23 mouse cellular contexts compared by ENCODE assay signal in the genomic region with DNA sequence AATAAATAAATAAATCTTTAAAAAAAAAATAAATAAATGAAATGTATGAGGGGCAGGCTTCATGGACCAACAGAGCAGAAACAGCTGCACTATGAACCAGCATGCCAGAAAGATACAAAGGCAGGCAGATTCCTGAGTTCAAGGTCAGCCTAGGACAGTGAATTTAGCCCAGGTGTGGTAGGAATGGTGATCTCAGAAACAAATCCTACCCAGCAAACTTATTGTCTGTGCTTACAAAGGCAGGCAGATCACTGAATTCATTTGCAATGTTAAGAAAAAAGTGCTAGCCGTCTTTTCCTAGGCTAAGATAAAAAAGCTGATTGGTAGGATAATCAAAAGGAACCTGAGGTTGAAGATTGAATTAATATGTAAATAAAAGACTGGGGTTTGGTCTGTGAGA. TPM values are rescaled to one million over a fixed set of nuclear protein-coding genes. Genes with fewer than 3 reads are reported as not detected.
DNase-seq lines count a peak whose midpoint lies in the region; ATAC-seq and TF ChIP-seq lines count a peak whose summit lies in the region.
"Had no signal": no experiment of that assay in that cellular context is flagged by ENCODE, and none has a peak within 500 bp of the region (broad histone marks: within the 10 kb centered on the region; RNA-seq: fewer than 3 reads in every experiment).

No protein-coding gene starts in this region.

- 0 out of 2 replicates have a peak, but pooled peaks cover 2% of the 10 kb centered on the region for H3K36me3 ChIP-seq in midbrain, embryonic 11.5 days (ENCODE audit: control insufficient read depth, insufficient read depth, low read length)
- peaks cover 71% of the 10 kb centered on the region for H3K36me3 ChIP-seq in midbrain, embryonic 14.5 days (ENCODE audit: control insufficient read depth, insufficient read depth, low read length)
- H3K36me3 ChIP-seq in ES-E14 (ENCODE audit: control insufficient read depth, insufficient read depth, low read length, poor library complexity, severe bottlenecking): peaks cover 9% of the 10 kb centered on the region
- peaks cover 6% of the 10 kb centered on the region; the same call in 1 of the 2 replicates for H3K36me3 ChIP-seq in intestine, embryonic 16.5 days (ENCODE audit: control insufficient read depth, insufficient read depth, low read length)

- no peaks in the 10 kb centered on the region for H3K9me3 ChIP-seq in midbrain, embryonic 11.5 days (ENCODE audit: control insufficient read depth, low read length)
- no peaks in the 10 kb centered on the region for H3K9me3 ChIP-seq in midbrain, embryonic 14.5 days (ENCODE audit: control insufficient read depth, low read length)
- no peaks in the 10 kb centered on the region for H3K9me3 ChIP-seq in ES-E14 (ENCODE audit: control insufficient read depth, insufficient read depth, low read depth, low read length)
- H3K9me3 ChIP-seq in intestine, embryonic 16.5 days (ENCODE audit: control insufficient read depth, low read length): no peaks in the 10 kb centered on the region
- H3K9me3 ChIP-seq: embryonic facial prominence, embryonic 13.5 days; embryonic facial prominence, embryonic 15.5 days; forebrain, embryonic 10.5 days; forebrain, embryonic 12.5 days had no signal

- peak; percentile 17 for DNase-seq in midbrain, embryonic 11.5 days (ENCODE audit: low spot score, missing footprints)
- no peak for DNase-seq in midbrain, embryonic 14.5 days
- peak; percentile 19 for DNase-seq in ES-E14 (ENCODE audit: low read depth, low spot score)
- DNase-seq in ZHBTc4 (ENCODE audit: low read depth, low spot score): peak; percentile 67
- no peak for DNase-seq in layer of hippocampus, postnatal 36 days
- DNase-seq: adrenal gland, adult 2 months; adrenal gland, postnatal 10 days; adrenal gland, postnatal 25 days; cerebellum, adult 11 months; cerebellum, adult 18-20 months; cerebellum, adult 8-10 months; cerebellum, adult 9-11 months; cerebellum, postnatal 14 days; cerebellum, postnatal 36 days; embryo, embryonic 11 days had no signal

- no peaks in the 10 kb centered on the region for H3K27me3 ChIP-seq in midbrain, embryonic 11.5 days (ENCODE audit: control insufficient read depth, insufficient read depth, low read length)
- H3K27me3 ChIP-seq in midbrain, embryonic 14.5 days (ENCODE audit: control insufficient read depth, insufficient read depth, low read length): no peaks in the 10 kb centered on the region
- H3K27me3 ChIP-seq in intestine, embryonic 16.5 days (replicated peaks; ENCODE audit: control insufficient read depth, insufficient read depth, low read length): no peaks in the 10 kb centered on the region
- H3K27me3 ChIP-seq: embryonic facial prominence, embryonic 13.5 days; embryonic facial prominence, embryonic 15.5 days; forebrain, embryonic 12.5 days had no signal

- ATAC-seq in midbrain, embryonic 11.5 days (ENCODE audit: low FRiP score): no peak
- ATAC-seq in midbrain, embryonic 14.5 days (ENCODE audit: low FRiP score, low TSS enrichment): no peak
- ATAC-seq in intestine, embryonic 16.5 days: no peak
- ATAC-seq: forebrain, embryonic 14.5 days; forebrain, embryonic 16.5 days had no signal

- no peaks in the 10 kb centered on the region for H3K4me1 ChIP-seq in midbrain, embryonic 11.5 days (ENCODE audit: control insufficient read depth, insufficient read depth, low read length)
- no peaks in the 10 kb centered on the region for H3K4me1 ChIP-seq in midbrain, embryonic 14.5 days (ENCODE audit: control insufficient read depth, insufficient read depth, low read length)
- H3K4me1 ChIP-seq in ES-E14 (ENCODE audit: control insufficient read depth in 2 of 2, insufficient read depth in 2 of 2, low read length in 2 of 2, poor library complexity in 1 of 2): peaks cover 1 to 2% of the 10 kb centered on the region in 2 experiments; a peak in 2 of 4 replicates
- H3K4me1 ChIP-seq in intestine, embryonic 16.5 days (ENCODE audit: control insufficient read depth, insufficient read depth, low read length): no peaks in the 10 kb centered on the region
- H3K4me1 ChIP-seq: embryonic facial prominence, embryonic 13.5 days; embryonic facial prominence, embryonic 15.5 days; forebrain, embryonic 10.5 days; forebrain, embryonic 12.5 days had no signal

- no peak overlapping the region for H3K9ac ChIP-seq in midbrain, embryonic 11.5 days (ENCODE audit: low read length)
- H3K9ac ChIP-seq in midbrain, embryonic 14.5 days (replicated peaks; ENCODE audit: low read length): no peak overlapping the region
- H3K9ac ChIP-seq in ES-E14 (ENCODE audit: insufficient read depth, low read depth, low read length, poor library complexity, severe bottlenecking): no peak overlapping the region
- no peak overlapping the region for H3K9ac ChIP-seq in intestine, embryonic 16.5 days (ENCODE audit: low read depth, low read length)
- H3K9ac ChIP-seq: embryonic facial prominence, embryonic 13.5 days; embryonic facial prominence, embryonic 15.5 days; forebrain, embryonic 12.5 days had no signal

- H3K27ac ChIP-seq in midbrain, embryonic 11.5 days (ENCODE audit: low read depth, low read length): no peak overlapping the region
- H3K27ac ChIP-seq in midbrain, embryonic 14.5 days (replicated peaks; ENCODE audit: low read depth, low read length): no peak overlapping the region
- peak overlapping the region; percentile 59; the same call in 1 of the 2 replicates for H3K27ac ChIP-seq in ES-E14 (ENCODE audit: insufficient read depth, low read depth, low read length, poor library complexity, severe bottlenecking)
- no peak overlapping the region for H3K27ac ChIP-seq in intestine, embryonic 16.5 days (ENCODE audit: low read length)
- H3K27ac ChIP-seq: embryonic facial prominence, embryonic 13.5 days; embryonic facial prominence, embryonic 15.5 days; forebrain, embryonic 10.5 days; forebrain, embryonic 12.5 days had no signal

- 83% methylated on average over 1 of the region's 1 CpGs for WGBS in midbrain, embryonic 11.5 days
- WGBS in midbrain, embryonic 14.5 days: 60% methylated on average over 1 of the region's 1 CpGs
- 82% methylated on average over 1 of the region's 1 CpGs for WGBS in intestine, embryonic 16.5 days

- no peak overlapping the region for H3K4me3 ChIP-seq in midbrain, embryonic 11.5 days (ENCODE audit: low read depth, low read length)
- H3K4me3 ChIP-seq in midbrain, embryonic 14.5 days (replicated peaks; ENCODE audit: low read depth, low read length): no peak overlapping the region
- H3K4me3 ChIP-seq in ES-E14 (ENCODE audit: insufficient read depth in 1 of 2, low read depth in 1 of 2, low read length in 2 of 2, poor library complexity in 1 of 2, severe bottlenecking in 1 of 2): no peak overlapping the region
- no peak overlapping the region for H3K4me3 ChIP-seq in intestine, embryonic 16.5 days (ENCODE audit: low read length)
- H3K4me3 ChIP-seq: embryonic facial prominence, embryonic 13.5 days; embryonic facial prominence, embryonic 15.5 days; erythroblast, embryonic 14.5 days; forebrain, embryonic 10.5 days; forebrain, embryonic 12.5 days had no signal

- H3K4me2 ChIP-seq in midbrain, embryonic 11.5 days: no peak overlapping the region
- H3K4me2 ChIP-seq in midbrain, embryonic 14.5 days (ENCODE audit: low read length): no peak overlapping the region
- H3K4me2 ChIP-seq in intestine, embryonic 16.5 days (ENCODE audit: low read depth, low read length): no peak overlapping the region
- H3K4me2 ChIP-seq: embryonic facial prominence, embryonic 13.5 days; embryonic facial prominence, embryonic 15.5 days; forebrain, embryonic 12.5 days had no signal

- in situ Hi-C loops in ES-E14 (cut with MboI; ENCODE audit: low sequenced_read_pairs in 2 of 2, unreplicated experiment in 2 of 2): no loop called here

TF ChIP-seq in ES-E14, 5 proteins besides CTCF, POLR2A, EP300 and RAD21:
- no peak for TF ChIP-seq ZC3H11A (IDR thresholded peaks at IDR 0.05; ENCODE audit: borderline replicate concordance, low read depth, low read length)
- no peak for TF ChIP-seq HCFC1 (IDR thresholded peaks at IDR 0.05; ENCODE audit: borderline replicate concordance, insufficient read depth, low read length)
- TF ChIP-seq ZNF384 (IDR thresholded peaks at IDR 0.05; ENCODE audit: low read depth, low read length): no peak
- TF ChIP-seq MAFK (IDR thresholded peaks at IDR 0.05; ENCODE audit: insufficient read depth, low read depth, low read length): no peak
TF ChIP-seq in ES-E14: peak in this region for 0.

RNA-seq across cellular contexts. Expression of gene Xpo6, which starts 54.1 kb away (rescaled TPM):
- polyA plus RNA-seq in midbrain, embryonic 11.5 days (2014; fragmentation: Nextera tagmentation; extraction: Ambion mirVana): 56.2 TPM in 2 replicates
- 64.2 and 65.1 TPM in 2 replicates for polyA plus RNA-seq in midbrain, embryonic 14.5 days (2014; fragmentation: Nextera tagmentation; extraction: Ambion mirVana)
- total RNA-seq in ES-E14 (2012; rRNA removed): 92.7 and 105 TPM in 2 replicates
- total RNA-seq in layer of hippocampus, postnatal 36 days (2021): 10 to 100 TPM; 89.5 to 94.1 TPM
- 27.3 and 28.2 TPM in 2 replicates for polyA plus RNA-seq in intestine, embryonic 16.5 days (2015; fragmentation: Nextera tagmentation; extraction: Ambion mirVana)

Comparison
In these comparisons a context has a peak if more than half of its experiments do, and no peak if none do; other contexts are left out.
1. DNase-seq: peak in midbrain, embryonic 11.5 days (single experiment), ES-E14 (single experiment) and ZHBTc4 (single experiment); none in midbrain, embryonic 14.5 days (single experiment) and layer of hippocampus, postnatal 36 days (0 of 2).